Mouse (Mus musculus): Measurements from ENCODE around the gene Gm44805. TPM values are rescaled to one million over a fixed set of nuclear protein-coding genes. Genes with fewer than 3 reads are reported as not detected.

Gm44805 gene
- not detected in 2 replicates for polyA plus RNA-seq (2012; ENCODE audit: insufficient read depth, low replicate concordance)

GRCm38 (mm10) chr7:19681202-19681694, at the start of gene Gm44805, which contains the start of gene Apoc4:
Gene Gm44805 (minus strand): TSS chr7:19681423.
Gene Apoc4 (minus strand): TSS chr7:19681479.
- no peak for TF ChIP-seq FLI1 (IDR thresholded peaks at IDR 0.05; ENCODE audit: low read length)
- TF ChIP-seq GATA1 (IDR thresholded peaks at IDR 0.05; ENCODE audit: borderline replicate concordance, low read length), result no peak
- H3K4me1 ChIP-seq, result peaks cover 29% of the 10 kb centered on the region
- H3K9me3 ChIP-seq, result no peaks in the 10 kb centered on the region
- no peak within 1 kb of the TSS for H3K4me3 ChIP-seq (replicated peaks)
- peaks cover 61% of the 10 kb centered on the region for H3K27me3 ChIP-seq (replicated peaks)
- no peaks in the 10 kb centered on the region for H3K36me3 ChIP-seq (replicated peaks; ENCODE audit: low read length)

GRCm38 (mm10) chr7:19726541-19726940, 45.3 kb upstream of the Gm44805 start:
- Histone ChIP-seq H3K4me3 (replicated peaks) (no peak overlapping the region), H3K36me3 (replicated peaks; ENCODE audit: low read length) (no peaks in the 10 kb centered on the region), H3K27me3 (replicated peaks) (peaks cover 92% of the 10 kb centered on the region), H3K9me3 (peaks cover 8% of the 10 kb centered on the region), H3K4me1 (peaks cover 8% of the 10 kb centered on the region)
- TF ChIP-seq GATA1 (IDR thresholded peaks at IDR 0.05; ENCODE audit: borderline replicate concordance, low read length), result no peak
- no peak for TF ChIP-seq FLI1 (IDR thresholded peaks at IDR 0.05; ENCODE audit: low read length)

GRCm38 (mm10) chr7:19724167-19724566, 42.9 kb upstream of the Gm44805 start:
- Histone ChIP-seq H3K9me3 (peaks cover 19% of the 10 kb centered on the region), H3K36me3 (replicated peaks; ENCODE audit: low read length) (no peaks in the 10 kb centered on the region)

GRCm38 (mm10) chr7:19722754-19723195, 41.6 kb upstream of the Gm44805 start:
- Histone ChIP-seq H3K4me3 (replicated peaks) (no peak overlapping the region), H3K36me3 (replicated peaks; ENCODE audit: low read length) (no peaks in the 10 kb centered on the region), H3K27me3 (replicated peaks) (peaks cover 79% of the 10 kb centered on the region), H3K4me1 (peaks cover 8% of the 10 kb centered on the region), H3K9me3 (peaks cover 19% of the 10 kb centered on the region)
- no peak for TF ChIP-seq GATA1 (IDR thresholded peaks at IDR 0.05; ENCODE audit: borderline replicate concordance, low read length)

More at GRCm38 (mm10) chr7:19724167-19724566, 42.9 kb upstream of the Gm44805 start:
- Histone ChIP-seq H3K4me3 (replicated peaks) (no peak overlapping the region), H3K4me1 (peaks cover 8% of the 10 kb centered on the region), H3K27me3 (replicated peaks) (peaks cover 86% of the 10 kb centered on the region)
- TF ChIP-seq GATA1 (IDR thresholded peaks at IDR 0.05; ENCODE audit: borderline replicate concordance, low read length), result no peak

GRCm38 (mm10) chr7:19719200-19719599, 38.0 kb upstream of the Gm44805 start:
- Histone ChIP-seq H3K27me3 (replicated peaks) (peaks cover 50% of the 10 kb centered on the region), H3K9me3 (peaks cover 19% of the 10 kb centered on the region), H3K36me3 (replicated peaks; ENCODE audit: low read length) (no peaks in the 10 kb centered on the region), H3K4me3 (replicated peaks) (no peak overlapping the region), H3K4me1 (peaks cover 31% of the 10 kb centered on the region)
- no peak for TF ChIP-seq FLI1 (IDR thresholded peaks at IDR 0.05; ENCODE audit: low read length)

- peaks cover 39% of the 10 kb centered on the region for H3K4me1 ChIP-seq
- no peak overlapping the region for H3K4me3 ChIP-seq (replicated peaks)
- H3K36me3 ChIP-seq (replicated peaks; ENCODE audit: low read length), result peaks cover 7% of the 10 kb centered on the region
These were observed 37.2 kb upstream of the Gm44805 start for GRCm38 (mm10) chr7:19718297-19718952.

GRCm38 (mm10) chr7:19717346-19717745, 36.1 kb upstream of the Gm44805 start:
- Histone ChIP-seq H3K36me3 (replicated peaks; ENCODE audit: low read length) (peaks cover 17% of the 10 kb centered on the region), H3K4me1 (peaks cover 39% of the 10 kb centered on the region), H3K9me3 (peaks cover 15% of the 10 kb centered on the region), H3K4me3 (replicated peaks) (no peak overlapping the region), H3K27me3 (replicated peaks) (peaks cover 32% of the 10 kb centered on the region)
- TF ChIP-seq GATA1 (IDR thresholded peaks at IDR 0.05; ENCODE audit: borderline replicate concordance, low read length) (no peak), FLI1 (IDR thresholded peaks at IDR 0.05; ENCODE audit: low read length) (no peak)

More at GRCm38 (mm10) chr7:19718297-19718952, 37.2 kb upstream of the Gm44805 start:
- peaks cover 19% of the 10 kb centered on the region for H3K9me3 ChIP-seq
- no peak for TF ChIP-seq FLI1 (IDR thresholded peaks at IDR 0.05; ENCODE audit: low read length)
- TF ChIP-seq GATA1 (IDR thresholded peaks at IDR 0.05; ENCODE audit: borderline replicate concordance, low read length), result no peak
- H3K27me3 ChIP-seq (replicated peaks), result peaks cover 43% of the 10 kb centered on the region

- Histone ChIP-seq H3K27me3 (replicated peaks) (peaks cover 27% of the 10 kb centered on the region), H3K4me3 (replicated peaks) (peak overlapping the region; percentile 99), H3K9me3 (peaks cover 14% of the 10 kb centered on the region), H3K4me1 (peaks cover 43% of the 10 kb centered on the region), H3K36me3 (replicated peaks; ENCODE audit: low read length) (peaks cover 22% of the 10 kb centered on the region)
- TF ChIP-seq FLI1 (IDR thresholded peaks at IDR 0.05; ENCODE audit: low read length), result no peak
- no peak for TF ChIP-seq GATA1 (IDR thresholded peaks at IDR 0.05; ENCODE audit: borderline replicate concordance, low read length)
These were observed 35.6 kb upstream of the Gm44805 start for GRCm38 (mm10) chr7:19716822-19717221.

GRCm38 (mm10) chr7:19716055-19716682, 34.9 kb upstream of the Gm44805 start:
- Histone ChIP-seq H3K27me3 (replicated peaks) (peaks cover 21% of the 10 kb centered on the region), H3K9me3 (peaks cover 7% of the 10 kb centered on the region), H3K4me3 (replicated peaks) (peak overlapping the region; percentile 99), H3K36me3 (replicated peaks; ENCODE audit: low read length) (peaks cover 29% of the 10 kb centered on the region), H3K4me1 (peaks cover 49% of the 10 kb centered on the region)
- no peak for TF ChIP-seq FLI1 (IDR thresholded peaks at IDR 0.05; ENCODE audit: low read length)
- TF ChIP-seq GATA1 (IDR thresholded peaks at IDR 0.05; ENCODE audit: borderline replicate concordance, low read length), result no peak

Data from megakaryocyte, embryonic 14.5 days (primary cell).